In the genomic region with DNA sequence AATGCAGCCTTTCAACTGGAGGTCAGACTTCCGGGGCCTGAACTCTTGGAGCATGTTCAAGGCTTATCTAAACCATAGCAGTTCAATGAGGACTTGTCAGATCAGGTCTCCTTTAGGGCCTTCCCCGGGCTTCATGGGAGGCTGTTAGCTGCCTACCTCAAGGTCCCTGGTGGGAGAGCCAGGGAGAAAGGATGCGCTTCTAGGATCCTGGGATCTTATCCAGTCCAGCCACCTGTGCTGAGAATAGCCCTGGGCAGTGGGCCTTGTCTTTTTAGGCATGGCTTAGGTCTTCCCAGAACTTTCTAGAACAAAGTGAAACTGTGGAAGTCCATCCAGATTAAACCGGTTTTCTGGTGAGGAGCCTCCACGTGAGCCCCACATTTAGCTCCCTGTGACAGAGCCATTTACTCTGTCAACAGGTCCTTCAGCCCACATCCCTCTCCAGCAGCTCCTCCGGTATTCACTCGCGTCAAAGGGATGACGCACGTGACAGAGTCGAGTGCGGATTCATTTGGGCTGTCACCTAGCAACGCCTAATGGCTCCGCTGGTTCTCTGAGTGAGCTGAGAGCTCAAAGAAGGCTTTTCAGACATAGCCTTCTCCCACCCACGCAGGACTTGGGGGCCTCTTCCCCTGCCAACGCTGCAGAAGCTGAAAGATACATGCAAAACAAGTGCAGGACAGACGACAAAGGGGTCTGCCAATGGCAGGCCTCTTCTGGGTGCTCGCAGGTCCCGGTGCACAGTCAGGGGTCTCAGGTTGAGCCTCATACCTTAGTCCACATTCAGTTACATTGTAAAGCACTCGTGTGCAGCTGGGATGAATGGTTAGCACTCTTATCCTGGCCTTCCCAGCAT, we compare ENCODE assay signal across 8 mouse cellular contexts. TPM values are rescaled to one million over a fixed set of nuclear protein-coding genes. Genes with fewer than 3 reads are reported as not detected.
A peak's percentile ranks its signal among the peaks of the same experiment; 100 is the strongest.
DNase-seq lines count a peak whose midpoint lies in the region; ATAC-seq lines count a peak whose summit lies in the region.

No protein-coding gene starts in this region.

- no peak overlapping the region for H3K4me2 ChIP-seq in heart, embryonic 11.5 days
- H3K4me2 ChIP-seq in stomach, embryonic 14.5 days (replicated peaks; ENCODE audit: low read depth, low read length), result no peak overlapping the region
- H3K4me2 ChIP-seq in liver, embryonic 11.5 days, result no peak overlapping the region

- H3K36me3 ChIP-seq in heart, embryonic 11.5 days (ENCODE audit: control insufficient read depth, insufficient read depth, low read length), result no peaks in the 10 kb centered on the region
- no peaks in the 10 kb centered on the region for H3K36me3 ChIP-seq in stomach, embryonic 14.5 days (ENCODE audit: control insufficient read depth, insufficient read depth, low read length)
- no peaks in the 10 kb centered on the region for H3K36me3 ChIP-seq in liver, embryonic 11.5 days (ENCODE audit: control insufficient read depth, insufficient read depth, low read length)

- WGBS in heart, embryonic 11.5 days (ENCODE audit: insufficient replicate concordance), result 44% methylated on average over 20 of the region's 20 CpGs
- WGBS in stomach, embryonic 14.5 days, result 54% methylated on average over 20 of the region's 20 CpGs
- WGBS in liver, embryonic 11.5 days, result 69% methylated on average over 20 of the region's 20 CpGs

- H3K27me3 ChIP-seq in heart, embryonic 11.5 days (ENCODE audit: control insufficient read depth, insufficient read depth, low read length), result no peaks in the 10 kb centered on the region
- H3K27me3 ChIP-seq in stomach, embryonic 14.5 days (ENCODE audit: control insufficient read depth, insufficient read depth, low read length), result no peaks in the 10 kb centered on the region
- no peaks in the 10 kb centered on the region for H3K27me3 ChIP-seq in liver, embryonic 11.5 days (replicated peaks; ENCODE audit: control insufficient read depth, insufficient read depth, low read length)

- peaks cover 30% of the 10 kb centered on the region for H3K4me1 ChIP-seq in heart, embryonic 11.5 days (ENCODE audit: control insufficient read depth, insufficient read depth, low read length)
- peaks cover 14% of the 10 kb centered on the region for H3K4me1 ChIP-seq in stomach, embryonic 14.5 days (ENCODE audit: control insufficient read depth, insufficient read depth, low read length)
- no peaks in the 10 kb centered on the region; the same call in 1 of the 2 replicates for H3K4me1 ChIP-seq in liver, embryonic 11.5 days (replicated peaks; ENCODE audit: control insufficient read depth, insufficient read depth, low read length)

- H3K9me3 ChIP-seq in heart, embryonic 11.5 days (replicated peaks; ENCODE audit: control insufficient read depth, low read length), result no peaks in the 10 kb centered on the region
- H3K9me3 ChIP-seq in stomach, embryonic 14.5 days (ENCODE audit: control insufficient read depth, low read depth, low read length), result no peaks in the 10 kb centered on the region
- no peaks in the 10 kb centered on the region for H3K9me3 ChIP-seq in liver, embryonic 11.5 days (ENCODE audit: control insufficient read depth, low read length)

- H3K4me3 ChIP-seq in heart, embryonic 11.5 days (ENCODE audit: low read depth, low read length), result no peak overlapping the region
- no peak overlapping the region for H3K4me3 ChIP-seq in stomach, embryonic 14.5 days (ENCODE audit: low read depth, low read length)
- no peak overlapping the region for H3K4me3 ChIP-seq in liver, embryonic 11.5 days (ENCODE audit: low read depth, low read length)

- peak overlapping the region; percentile 65 for H3K27ac ChIP-seq in heart, embryonic 11.5 days (ENCODE audit: low read depth, low read length)
- peak overlapping the region; percentile 80 for H3K27ac ChIP-seq in stomach, embryonic 14.5 days (ENCODE audit: low read length)
- H3K27ac ChIP-seq in liver, embryonic 11.5 days (ENCODE audit: low read depth, low read length), result no peak overlapping the region

- no peak overlapping the region for H3K9ac ChIP-seq in heart, embryonic 11.5 days (ENCODE audit: low read depth, low read length)
- H3K9ac ChIP-seq in stomach, embryonic 14.5 days (replicated peaks; ENCODE audit: low read depth, low read length), result no peak overlapping the region
- no peak overlapping the region for H3K9ac ChIP-seq in liver, embryonic 11.5 days (ENCODE audit: low read depth, low read length)

- DNase-seq in layer of hippocampus, adult 11-12 months (ENCODE audit: low spot score), result peak; percentile 68
- DNase-seq in layer of hippocampus, adult 9-10 months (ENCODE audit: low spot score), result no peak
- DNase-seq in layer of hippocampus, postnatal 25 days (ENCODE audit: extremely low spot score in 1 of 2, low spot score in 1 of 2), result peak; percentile 24 to 32
- DNase-seq in lung, postnatal 36 days, result peak; percentile 73
- DNase-seq in B cell, adult 2 months, result no peak
- no peak for DNase-seq in liver, embryonic 11.5 days (ENCODE audit: low spot score)

- peak; percentile 69; the same call in 1 of the 2 replicates for ATAC-seq in heart, embryonic 11.5 days (replicated peaks; ENCODE audit: insufficient number of reproducible peaks, low FRiP score, low TSS enrichment)
- ATAC-seq in stomach, embryonic 14.5 days (ENCODE audit: insufficient number of reproducible peaks, insufficient read depth, low FRiP score, low read depth), result peak; percentile 46; the same call in 1 of the 2 replicates
- ATAC-seq in liver, embryonic 11.5 days (replicated peaks; ENCODE audit: low FRiP score), result no peak

RNA-seq across cellular contexts. Expression of a gene that starts 4.5 kb away (rescaled TPM):
- 2.4 TPM in 2 replicates for polyA plus RNA-seq in heart, embryonic 11.5 days (2014; fragmentation: Nextera tagmentation; extraction: Ambion mirVana)
- total RNA-seq in layer of hippocampus, postnatal 25 days (2021), result not detected
- polyA plus RNA-seq in stomach, embryonic 14.5 days (2014; fragmentation: Nextera tagmentation; extraction: Ambion mirVana), result 0.49 and 0.71 TPM in 2 replicates
- 0.44 and 0.45 TPM in 2 replicates for polyA plus RNA-seq in liver, embryonic 11.5 days (2014; fragmentation: Nextera tagmentation; extraction: Ambion mirVana)

RNA-seq across cellular contexts. Expression of a gene that starts 31.3 kb away (rescaled TPM):
- polyA plus RNA-seq in heart, embryonic 11.5 days (2014; fragmentation: Nextera tagmentation; extraction: Ambion mirVana), result 8.3 and 11.7 TPM in 2 replicates
- total RNA-seq in layer of hippocampus, postnatal 25 days (2021), result 1 to 10 TPM; 1.2 to 1.4 TPM
- 1.4 and 127 TPM in 2 replicates for polyA plus RNA-seq in stomach, embryonic 14.5 days (2014; fragmentation: Nextera tagmentation; extraction: Ambion mirVana)
- polyA plus RNA-seq in liver, embryonic 11.5 days (2014; fragmentation: Nextera tagmentation; extraction: Ambion mirVana), result 1.7 and 1.9 TPM in 2 replicates

RNA-seq across cellular contexts. Expression of a gene that starts 38.1 kb away (rescaled TPM):
- polyA plus RNA-seq in heart, embryonic 11.5 days (2014; fragmentation: Nextera tagmentation; extraction: Ambion mirVana), result 1.4 and 2.7 TPM in 2 replicates
- total RNA-seq in layer of hippocampus, postnatal 25 days (2021), result not detected
- 0.13 and 0.15 TPM in 2 replicates for polyA plus RNA-seq in stomach, embryonic 14.5 days (2014; fragmentation: Nextera tagmentation; extraction: Ambion mirVana)
- 0.14 TPM in 1 of 2 replicates, not detected in the other for polyA plus RNA-seq in liver, embryonic 11.5 days (2014; fragmentation: Nextera tagmentation; extraction: Ambion mirVana)

Comparison
In these comparisons a context has a peak if more than half of its experiments do, and no peak if none do; other contexts are left out.
1. DNase-seq: peak in layer of hippocampus, adult 11-12 months (single experiment), layer of hippocampus, postnatal 25 days (2 of 2) and lung, postnatal 36 days (single experiment); none in layer of hippocampus, adult 9-10 months (single experiment), B cell, adult 2 months (0 of 2) and liver, embryonic 11.5 days (single experiment).